Mouse (Mus musculus): ENCODE measurements at regions not wholly inside any gene's neighbourhood (a gene's known extent, or its start where the extent isn't known, plus 50 kb on each side); places are given as distances from the start of the nearest gene placed in this dataset.
A peak's percentile ranks its signal among the peaks of the same experiment; 100 is the strongest.

GRCm38 (mm10) chr3:52194216-52194615 lies 73.9 kb upstream of the Foxo1 start:
- DNase-seq (ENCODE audit: extremely low spot score in 1 of 2, low spot score in 2 of 2): no peak
- intact Hi-C loops (cut with DNase I): loop anchor here (10.0 kb wide), 1 partner anchor 319 kb away; no protein-coding TSS in a partner anchor

GRCm38 (mm10) chr3:52195486-52195885 lies 72.7 kb upstream of the Foxo1 start:
- intact Hi-C loops (cut with DNase I): loop anchor here (5.0 to 10.0 kb wide), 2 partner anchors 168 to 321 kb away; no protein-coding TSS in a partner anchor
- DNase-seq (ENCODE audit: extremely low spot score in 1 of 2, low spot score in 2 of 2): no peak

GRCm38 (mm10) chr3:52196047-52196935 lies 71.8 kb upstream of the Foxo1 start:
- intact Hi-C loops (cut with DNase I): loop anchor here (1.0 to 10.0 kb wide), 4 partner anchors 91 to 495 kb away; partner anchors contain the start of gene Maml3
- DNase-seq (ENCODE audit: extremely low spot score in 1 of 2, low spot score in 2 of 2): peak; percentile 74 to 83

- intact Hi-C loops (cut with DNase I): loop anchor here (1.0 to 10.0 kb wide), 4 partner anchors 92 to 496 kb away; partner anchors contain the start of gene Maml3
- no peak for DNase-seq (ENCODE audit: extremely low spot score in 1 of 2, low spot score in 2 of 2)
Measured at GRCm38 (mm10) chr3:52196936-52197246, 71.2 kb upstream of the Foxo1 start.

GRCm38 (mm10) chr3:52197982-52198750 lies 70.0 kb upstream of the Foxo1 start:
- peak; percentile 57 to 62 for DNase-seq (ENCODE audit: extremely low spot score in 1 of 2, low spot score in 2 of 2)
- intact Hi-C loops (cut with DNase I): loop anchor here (2.0 to 10.0 kb wide), 3 partner anchors 93 to 323 kb away; partner anchors contain the start of gene Maml3

GRCm38 (mm10) chr3:52198751-52199738 lies 69.1 kb upstream of the Foxo1 start:
- intact Hi-C loops (cut with DNase I): loop anchor here (5.0 to 10.0 kb wide), 2 partner anchors 172 to 324 kb away; no protein-coding TSS in a partner anchor
- peak in 1 of 2 experiments; percentile 43 for DNase-seq (ENCODE audit: extremely low spot score in 1 of 2, low spot score in 2 of 2)

- DNase-seq (ENCODE audit: extremely low spot score in 1 of 2, low spot score in 2 of 2): no peak
- intact Hi-C loops (cut with DNase I): no loop called here
Measured at GRCm38 (mm10) chr3:52200106-52200505, 68.0 kb upstream of the Foxo1 start.

GRCm38 (mm10) chr3:52210556-52211302 lies 57.4 kb upstream of the Foxo1 start:
- DNase-seq (ENCODE audit: extremely low spot score in 1 of 2, low spot score in 2 of 2): no peak
- intact Hi-C loops (cut with DNase I): no loop called here

- DNase-seq (ENCODE audit: extremely low spot score in 1 of 2, low spot score in 2 of 2): no peak
- intact Hi-C loops (cut with DNase I): no loop called here
Measured at GRCm38 (mm10) chr3:52211303-52211695, 56.8 kb upstream of the Foxo1 start.

- intact Hi-C loops (cut with DNase I): no loop called here
- no peak for DNase-seq (ENCODE audit: extremely low spot score in 1 of 2, low spot score in 2 of 2)
Measured at GRCm38 (mm10) chr3:52214114-52214513, 54.0 kb upstream of the Foxo1 start.

GRCm38 (mm10) chr3:52215083-52215482 lies 53.1 kb upstream of the Foxo1 start:
- intact Hi-C loops (cut with DNase I): no loop called here
- DNase-seq (ENCODE audit: extremely low spot score in 1 of 2, low spot score in 2 of 2): no peak

Data from left cerebral cortex, postnatal 10 days (tissue).